ENCODE assay signal across 10 mouse cellular contexts in the genomic region with DNA sequence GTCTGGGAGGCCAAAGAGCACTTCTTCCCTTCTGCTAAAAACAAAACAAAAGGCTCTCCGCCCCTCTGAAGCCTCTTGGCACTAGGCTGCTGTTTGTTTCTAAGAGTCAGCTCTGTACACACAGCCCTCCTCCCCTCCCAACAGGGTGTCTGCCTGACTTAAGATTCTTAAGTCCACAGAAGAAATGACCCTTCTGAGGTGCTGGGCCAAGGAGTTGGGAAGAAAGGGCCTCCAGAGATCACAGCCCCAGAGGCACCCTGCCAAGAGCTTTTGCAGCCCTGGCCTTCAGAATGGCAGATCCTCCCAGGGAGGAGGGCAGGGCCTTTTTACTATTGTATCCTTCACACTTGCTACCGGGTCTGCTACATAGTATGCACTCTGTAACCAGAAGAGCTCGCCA. TPM values are rescaled to one million over a fixed set of nuclear protein-coding genes. Genes with fewer than 3 reads are reported as not detected.
DNase-seq lines count a peak whose midpoint lies in the region; ATAC-seq and TF ChIP-seq lines count a peak whose summit lies in the region.
"Had no signal": no experiment of that assay in that cellular context is flagged by ENCODE, and none has a peak within 500 bp of the region (broad histone marks: within the 10 kb centered on the region; RNA-seq: fewer than 3 reads in every experiment).

No protein-coding gene starts in this region.

- no peak overlapping the region for H3K4me2 ChIP-seq in lung, postnatal 0 days (replicated peaks; ENCODE audit: low read depth, low read length)
- H3K4me2 ChIP-seq: midbrain, embryonic 13.5 days had no signal

- ATAC-seq in lung, postnatal 0 days, result peak; percentile 72
- ATAC-seq: midbrain, embryonic 13.5 days had no signal

- H3K9ac ChIP-seq in heart, adult 2 months (ENCODE audit: low read depth, low read length), result no peak overlapping the region
- H3K9ac ChIP-seq in lung, postnatal 0 days (replicated peaks; ENCODE audit: low read depth), result no peak overlapping the region
- H3K9ac ChIP-seq: midbrain, embryonic 13.5 days had no signal

- H3K79me2 ChIP-seq in heart, adult 2 months (replicated peaks; ENCODE audit: control insufficient read depth, insufficient read depth, low read length), result no peaks in the 10 kb centered on the region

- peaks cover 6% of the 10 kb centered on the region for H3K4me1 ChIP-seq in heart, adult 2 months (ENCODE audit: control insufficient read depth, insufficient read depth, low read length)
- peaks cover 57% of the 10 kb centered on the region for H3K4me1 ChIP-seq in heart, embryonic 10.5 days
- 0 out of 2 replicates have a peak, but pooled peaks cover 10% of the 10 kb centered on the region for H3K4me1 ChIP-seq in lung, postnatal 0 days (ENCODE audit: insufficient read depth, low read depth, low read length)

- no peak for TF ChIP-seq EP300 in heart, adult 2 months (IDR thresholded peaks at IDR 0.05; ENCODE audit: insufficient read depth, low read depth, low read length)
- TF ChIP-seq EP300 in lung, postnatal 0 days (IDR thresholded peaks at IDR 0.05), result no peak

- 51% methylated on average over 3 of the region's 3 CpGs for WGBS in heart, adult 2 months
- WGBS in heart, embryonic 10.5 days, result 59% methylated on average over 3 of the region's 3 CpGs
- WGBS in lung, postnatal 0 days, result 23% methylated on average over 3 of the region's 3 CpGs

- no peaks in the 10 kb centered on the region for H3K27me3 ChIP-seq in heart, adult 2 months (ENCODE audit: control insufficient read depth, insufficient read depth, low read length)
- H3K27me3 ChIP-seq in heart, embryonic 10.5 days (ENCODE audit: insufficient read depth, poor library complexity, severe bottlenecking), result peaks cover 3% of the 10 kb centered on the region; the same call in 1 of the 2 replicates
- no peaks in the 10 kb centered on the region for H3K27me3 ChIP-seq in lung, postnatal 0 days (replicated peaks; ENCODE audit: insufficient read depth, low read length)
- H3K27me3 ChIP-seq: midbrain, embryonic 13.5 days had no signal

- TF ChIP-seq POLR2A in heart, adult 2 months (IDR thresholded peaks at IDR 0.05; ENCODE audit: insufficient read depth, low read depth, low read length), result no peak

- peak; percentile 39 to 50 for DNase-seq in heart, adult 2 months
- no peak for DNase-seq in heart, embryonic 10.5 days (ENCODE audit: low spot score)
- DNase-seq in ZHBTc4 (ENCODE audit: low read depth, low spot score), result peak; percentile 28
- DNase-seq in gastrocnemius, postnatal 25 days, result peak; percentile 64
- peak; percentile 88 for DNase-seq in lung, postnatal 0 days (ENCODE audit: low spot score)
- no peak for DNase-seq in thymus, postnatal 0 days (ENCODE audit: low spot score)
- DNase-seq in natural killer cell, adult 2 months (ENCODE audit: low spot score in 2 of 2), result no peak
- DNase-seq in retina, embryonic 14.5 days (ENCODE audit: low spot score), result no peak
- DNase-seq: right cerebral cortex, postnatal 14 days had no signal

- no peaks in the 10 kb centered on the region for H3K9me3 ChIP-seq in heart, embryonic 10.5 days
- H3K9me3 ChIP-seq in lung, postnatal 0 days (ENCODE audit: low read length), result no peaks in the 10 kb centered on the region
- H3K9me3 ChIP-seq: midbrain, embryonic 13.5 days had no signal

- TF ChIP-seq CTCF in heart, adult 2 months (IDR thresholded peaks at IDR 0.05), result no peak
- TF ChIP-seq CTCF in lung, postnatal 0 days (IDR thresholded peaks at IDR 0.05), result no peak

- H3K27ac ChIP-seq in heart, adult 2 months, result no peak overlapping the region
- no peak overlapping the region; the same call in 1 of the 2 replicates for H3K27ac ChIP-seq in heart, embryonic 10.5 days
- 0 out of 2 replicates have a peak overlapping the region, but pooled peaks have one; percentile 4 for H3K27ac ChIP-seq in lung, postnatal 0 days (ENCODE audit: low read length)
- H3K27ac ChIP-seq: midbrain, embryonic 13.5 days had no signal

- H3K36me3 ChIP-seq in heart, adult 2 months (ENCODE audit: control insufficient read depth, insufficient read depth, low read length), result no peaks in the 10 kb centered on the region
- no peaks in the 10 kb centered on the region for H3K36me3 ChIP-seq in heart, embryonic 10.5 days
- H3K36me3 ChIP-seq in lung, postnatal 0 days (ENCODE audit: insufficient read depth, low read length), result no peaks in the 10 kb centered on the region
- H3K36me3 ChIP-seq: midbrain, embryonic 13.5 days had no signal

- no peak overlapping the region for H3K4me3 ChIP-seq in heart, adult 2 months
- no peak overlapping the region for H3K4me3 ChIP-seq in heart, embryonic 10.5 days
- no peak overlapping the region for H3K4me3 ChIP-seq in lung, postnatal 0 days (ENCODE audit: low read depth, low read length)
- H3K4me3 ChIP-seq: midbrain, embryonic 13.5 days had no signal

- intact Hi-C loops in heart, adult 2 months (cut with DNase I), result no loop called here

RNA-seq across cellular contexts. Expression of a gene that starts 33.6 kb away (rescaled TPM):
- 10 to 100 TPM; 24.1 to 25.5 TPM for total RNA-seq in heart, adult 2 months (2021)
- 14.0 and 20.9 TPM in 2 replicates for polyA plus RNA-seq in heart, adult 2 months (2012; rRNA removed)
- polyA plus RNA-seq in heart, embryonic 10.5 days (2016; fragmentation: Nextera tagmentation; extraction: Ambion mirVana), result 20.6 and 31.5 TPM in 2 replicates
- total RNA-seq in gastrocnemius, postnatal 25 days (2021), result 1 to 10 TPM; 6.4 to 6.6 TPM
- polyA plus RNA-seq in lung, postnatal 0 days (2015; fragmentation: Nextera tagmentation; extraction: Ambion mirVana), result 9.3 and 9.6 TPM in 2 replicates
- polyA plus RNA-seq in thymus, postnatal 0 days (2015; fragmentation: Nextera tagmentation; extraction: Ambion mirVana), result 8.0 and 8.1 TPM in 2 replicates

Comparison
In these comparisons a context has a peak if more than half of its experiments do, and no peak if none do; other contexts are left out.
1. DNase-seq: peak in heart, adult 2 months (2 of 2), ZHBTc4 (single experiment), gastrocnemius, postnatal 25 days (single experiment) and lung, postnatal 0 days (single experiment); none in heart, embryonic 10.5 days (single experiment), thymus, postnatal 0 days (single experiment), natural killer cell, adult 2 months (0 of 2) and retina, embryonic 14.5 days (single experiment).